Mouse (Mus musculus): ENCODE data around the gene Zfhx3. TPM values are rescaled to one million over a fixed set of nuclear protein-coding genes. Genes with fewer than 3 reads are reported as not detected.

Gene Zfhx3
- polyA plus RNA-seq, 1 experiment = 4.7 TPM

- no peak for DNase-seq (ENCODE audit: low spot score)
Observed at GRCm38 (mm10) chr8:108017727-108018126, 75.3 kb downstream of the Zfhx3 start.

GRCm38 (mm10) chr8:108019651-108020050, 77.2 kb downstream of the Zfhx3 start:
- no peak for DNase-seq (ENCODE audit: low spot score)

- no peak for DNase-seq (ENCODE audit: low spot score)
Observed at GRCm38 (mm10) chr8:108022404-108022803, 80.0 kb downstream of the Zfhx3 start.

GRCm38 (mm10) chr8:108024331-108024730, 81.9 kb downstream of the Zfhx3 start:
- DNase-seq (ENCODE audit: low spot score) = no peak

- DNase-seq (ENCODE audit: low spot score) = no peak
Observed at GRCm38 (mm10) chr8:108025249-108025648, 82.8 kb downstream of the Zfhx3 start.

- no peak for DNase-seq (ENCODE audit: low spot score)
Observed at GRCm38 (mm10) chr8:108026557-108027440, 84.4 kb downstream of the Zfhx3 start.

- DNase-seq (ENCODE audit: low spot score) = no peak
Observed at GRCm38 (mm10) chr8:108027561-108028025, 85.1 kb downstream of the Zfhx3 start.

- DNase-seq (ENCODE audit: low spot score) = no peak
Observed at GRCm38 (mm10) chr8:108028440-108028839, 86.0 kb downstream of the Zfhx3 start.

- DNase-seq (ENCODE audit: low spot score) = no peak
Observed at GRCm38 (mm10) chr8:108031159-108031558, 88.7 kb downstream of the Zfhx3 start.

GRCm38 (mm10) chr8:108034070-108034469, 91.6 kb downstream of the Zfhx3 start:
- no peak for DNase-seq (ENCODE audit: low spot score)

- no peak for DNase-seq (ENCODE audit: low spot score)
Observed at GRCm38 (mm10) chr8:108034726-108035125, 92.3 kb downstream of the Zfhx3 start.

GRCm38 (mm10) chr8:108043618-108044017, 101.2 kb downstream of the Zfhx3 start:
- no peak for DNase-seq (ENCODE audit: low spot score)

GRCm38 (mm10) chr8:108044185-108044584, 101.7 kb downstream of the Zfhx3 start:
- no peak for DNase-seq (ENCODE audit: low spot score)

- DNase-seq (ENCODE audit: low spot score) = no peak
Observed at GRCm38 (mm10) chr8:108056241-108056640, 113.8 kb downstream of the Zfhx3 start.

- DNase-seq (ENCODE audit: low spot score) = no peak
Observed at GRCm38 (mm10) chr8:108061972-108062371, 119.5 kb downstream of the Zfhx3 start.

- no peak for DNase-seq (ENCODE audit: low spot score)
Observed at GRCm38 (mm10) chr8:108067111-108067510, 124.7 kb downstream of the Zfhx3 start.

- no peak for DNase-seq (ENCODE audit: low spot score)
Observed at GRCm38 (mm10) chr8:108068195-108068594, 125.8 kb downstream of the Zfhx3 start.

- DNase-seq (ENCODE audit: low spot score) = no peak
Observed at GRCm38 (mm10) chr8:108070438-108070837, 128.0 kb downstream of the Zfhx3 start.

GRCm38 (mm10) chr8:108072126-108072746, 129.8 kb downstream of the Zfhx3 start:
- DNase-seq (ENCODE audit: low spot score) = no peak

- DNase-seq (ENCODE audit: low spot score) = no peak
Observed at GRCm38 (mm10) chr8:108072853-108073252, 130.4 kb downstream of the Zfhx3 start.

- no peak for DNase-seq (ENCODE audit: low spot score)
Observed at GRCm38 (mm10) chr8:108075176-108075575, 132.7 kb downstream of the Zfhx3 start.

GRCm38 (mm10) chr8:108078726-108079125, 136.3 kb downstream of the Zfhx3 start:
- no peak for DNase-seq (ENCODE audit: low spot score)

GRCm38 (mm10) chr8:108086913-108087312, 144.5 kb downstream of the Zfhx3 start:
- DNase-seq (ENCODE audit: low spot score) = no peak

Measured in urinary bladder, adult 2 months (tissue).